Comparison of ENCODE assay signal across 26 mouse cellular contexts in genomic region chr13:107013926-107014325, GRCm38 (mm10). TPM values are rescaled to one million over a fixed set of nuclear protein-coding genes. Genes with fewer than 3 reads are reported as not detected.
DNase-seq lines count a peak whose midpoint lies in the region; ATAC-seq and TF ChIP-seq lines count a peak whose summit lies in the region.
"Had no signal": no experiment of that assay in that cellular context is flagged by ENCODE, and none has a peak within 500 bp of the region (broad histone marks: within the 10 kb centered on the region; RNA-seq: fewer than 3 reads in every experiment).

No protein-coding gene starts in this region.

- H3K4me3 ChIP-seq in gastrocnemius, adult 2 months = no peak overlapping the region
- H3K4me3 ChIP-seq in liver, adult 2 months (ENCODE audit: insufficient read depth, low read depth, low read length) = no peak overlapping the region
- no peak overlapping the region for H3K4me3 ChIP-seq in liver, embryonic 11.5 days (ENCODE audit: low read depth, low read length)
- no peak overlapping the region for H3K4me3 ChIP-seq in liver, embryonic 13.5 days (replicated peaks)
- H3K4me3 ChIP-seq: embryonic facial prominence, embryonic 12.5 days; embryonic facial prominence, embryonic 15.5 days; heart, embryonic 12.5 days; hindbrain, embryonic 12.5 days; hindbrain, embryonic 15.5 days had no signal

- H3K4me1 ChIP-seq in liver, adult 2 months (ENCODE audit: control insufficient read depth, insufficient read depth, low read length) = peaks cover 13% of the 10 kb centered on the region
- H3K4me1 ChIP-seq in liver, embryonic 11.5 days (replicated peaks; ENCODE audit: control insufficient read depth, insufficient read depth, low read length) = peaks cover 33% of the 10 kb centered on the region
- H3K4me1 ChIP-seq in liver, embryonic 13.5 days (replicated peaks) = peaks cover 91% of the 10 kb centered on the region
- H3K4me1 ChIP-seq: embryonic facial prominence, embryonic 15.5 days had no signal

- TF ChIP-seq CTCF in gastrocnemius, adult 2 months (IDR thresholded peaks at IDR 0.05) = no peak
- no peak for TF ChIP-seq CTCF in liver, adult 2 months (IDR thresholded peaks at IDR 0.05; ENCODE audit: low read depth, low read length)

- intact Hi-C loops in gastrocnemius, adult 2 months (cut with DNase I) = no loop called here

- no peak overlapping the region for H3K9ac ChIP-seq in liver, adult 2 months (ENCODE audit: low read depth, low read length)
- no peak overlapping the region for H3K9ac ChIP-seq in liver, embryonic 11.5 days (ENCODE audit: low read depth, low read length)
- H3K9ac ChIP-seq in liver, embryonic 13.5 days = no peak overlapping the region
- H3K9ac ChIP-seq: embryonic facial prominence, embryonic 12.5 days; embryonic facial prominence, embryonic 15.5 days; forebrain, postnatal 0 days; heart, embryonic 12.5 days; hindbrain, embryonic 12.5 days; hindbrain, embryonic 15.5 days had no signal

- H3K36me3 ChIP-seq in liver, adult 2 months (ENCODE audit: control insufficient read depth, insufficient read depth, low read length) = no peaks in the 10 kb centered on the region
- H3K36me3 ChIP-seq in liver, embryonic 11.5 days (ENCODE audit: control insufficient read depth, insufficient read depth, low read length) = no peaks in the 10 kb centered on the region; the same call in 1 of the 2 replicates
- peaks cover 15% of the 10 kb centered on the region for H3K36me3 ChIP-seq in liver, embryonic 13.5 days
- H3K36me3 ChIP-seq: embryonic facial prominence, embryonic 12.5 days; embryonic facial prominence, embryonic 15.5 days; heart, embryonic 12.5 days; hindbrain, embryonic 12.5 days; hindbrain, embryonic 15.5 days had no signal

- H3K27ac ChIP-seq in gastrocnemius, adult 2 months = peak overlapping the region; percentile 4
- H3K27ac ChIP-seq in liver, adult 2 months (replicated peaks; ENCODE audit: insufficient read depth, low read depth, low read length) = no peak overlapping the region
- H3K27ac ChIP-seq in liver, embryonic 11.5 days (ENCODE audit: low read depth, low read length) = no peak overlapping the region
- H3K27ac ChIP-seq in liver, embryonic 13.5 days = 0 out of 2 replicates have a peak overlapping the region, but pooled peaks have one; percentile 32
- H3K27ac ChIP-seq: embryonic facial prominence, embryonic 12.5 days; embryonic facial prominence, embryonic 15.5 days; hindbrain, embryonic 12.5 days; hindbrain, embryonic 15.5 days had no signal

- TF ChIP-seq POLR2A in liver, adult 2 months (IDR thresholded peaks at IDR 0.05; ENCODE audit: extremely low read depth, insufficient read depth, low read length) = no peak

- H3K9me3 ChIP-seq in liver, embryonic 11.5 days (ENCODE audit: control insufficient read depth, low read length) = no peaks in the 10 kb centered on the region
- no peaks in the 10 kb centered on the region for H3K9me3 ChIP-seq in liver, embryonic 13.5 days (replicated peaks)
- H3K9me3 ChIP-seq: embryonic facial prominence, embryonic 12.5 days; embryonic facial prominence, embryonic 15.5 days; G1E; heart, embryonic 12.5 days; hindbrain, embryonic 12.5 days; hindbrain, embryonic 15.5 days had no signal

- WGBS in liver, adult 2 months = 30% methylated on average over 2 of the region's 2 CpGs
- WGBS in liver, embryonic 11.5 days = 72% methylated on average over 2 of the region's 2 CpGs
- WGBS in liver, embryonic 13.5 days (ENCODE audit: insufficient replicate concordance) = 67% methylated on average over 2 of the region's 2 CpGs

- no peak overlapping the region for H3K4me2 ChIP-seq in liver, embryonic 11.5 days
- no peak overlapping the region for H3K4me2 ChIP-seq in liver, embryonic 13.5 days
- H3K4me2 ChIP-seq: embryonic facial prominence, embryonic 12.5 days; embryonic facial prominence, embryonic 15.5 days; heart, embryonic 12.5 days; hindbrain, embryonic 12.5 days; hindbrain, embryonic 15.5 days had no signal

- no peak for ATAC-seq in liver, embryonic 11.5 days (replicated peaks; ENCODE audit: low FRiP score)
- ATAC-seq in liver, embryonic 13.5 days (ENCODE audit: low read depth) = no peak
- ATAC-seq: forebrain, embryonic 14.5 days; forebrain, postnatal 0 days; intestine, postnatal 0 days; Patski had no signal

- DNase-seq in gastrocnemius, adult 2 months = no peak
- DNase-seq in gastrocnemius, adult 8-10 months (ENCODE audit: low spot score in 2 of 2) = no peak
- DNase-seq in liver, adult 2 months (ENCODE audit: extremely low read depth, low read depth, low spot score) = peak; percentile 62
- DNase-seq in liver, embryonic 11.5 days (ENCODE audit: low spot score) = no peak
- DNase-seq in liver, embryonic 13.5 days = no peak
- DNase-seq in ovary, postnatal 36 days (ENCODE audit: low spot score) = no peak
- DNase-seq: adrenal gland, adult 8-10 months; adrenal gland, postnatal 36 days; B cell, adult 2 months; cerebellum, adult 18-20 months; cerebellum, adult 9-10 months; cerebellum, postnatal 14 days; forebrain, postnatal 0 days; gastrocnemius, postnatal 10 days; gastrocnemius, postnatal 36 days; heart, postnatal 14 days had no signal

- peaks cover 16% of the 10 kb centered on the region for H3K79me2 ChIP-seq in liver, adult 2 months (ENCODE audit: control insufficient read depth, insufficient read depth, low read length)

- H3K27me3 ChIP-seq in liver, adult 2 months (ENCODE audit: control insufficient read depth, insufficient read depth, low read length) = no peaks in the 10 kb centered on the region
- no peaks in the 10 kb centered on the region for H3K27me3 ChIP-seq in liver, embryonic 11.5 days (replicated peaks; ENCODE audit: control insufficient read depth, insufficient read depth, low read length)
- no peaks in the 10 kb centered on the region for H3K27me3 ChIP-seq in liver, embryonic 13.5 days
- H3K27me3 ChIP-seq: CH12.LX; embryonic facial prominence, embryonic 12.5 days; embryonic facial prominence, embryonic 15.5 days; heart, embryonic 12.5 days; hindbrain, embryonic 12.5 days; hindbrain, embryonic 15.5 days; Patski had no signal

RNA-seq across cellular contexts. Expression of gene Kif2a, which starts 8.0 kb away (rescaled TPM):
- 10 to 100 TPM; 20.4 to 30.3 TPM for total RNA-seq in gastrocnemius, adult 2 months (2021)
- 10 to 100 TPM; 28.6 to 37.5 (median 29.8) TPM for total RNA-seq in gastrocnemius, adult 8-10 months (2022)
- total RNA-seq in liver, adult 2 months (2014; rRNA removed) = 5.3 and 5.4 TPM in 2 replicates
- polyA plus RNA-seq in liver, adult 2 months (2012; rRNA removed) = 0.42 and 0.67 TPM in 2 replicates
- 22.0 and 22.5 TPM in 2 replicates for polyA plus RNA-seq in liver, embryonic 11.5 days (2014; fragmentation: Nextera tagmentation; extraction: Ambion mirVana)
- polyA plus RNA-seq in liver, embryonic 13.5 days (2015; fragmentation: Nextera tagmentation; extraction: Ambion mirVana) = 22.3 and 27.6 TPM in 2 replicates

Comparison
In these comparisons a context has a peak if more than half of its experiments do, and no peak if none do; other contexts are left out.
1. H3K27ac ChIP-seq: peak in gastrocnemius, adult 2 months (single experiment) and liver, embryonic 13.5 days (single experiment); none in liver, adult 2 months (single experiment) and liver, embryonic 11.5 days (single experiment).